Mouse (Mus musculus): Measurements from ENCODE around the gene Gm20479.

Gm20479 gene

DNA sequence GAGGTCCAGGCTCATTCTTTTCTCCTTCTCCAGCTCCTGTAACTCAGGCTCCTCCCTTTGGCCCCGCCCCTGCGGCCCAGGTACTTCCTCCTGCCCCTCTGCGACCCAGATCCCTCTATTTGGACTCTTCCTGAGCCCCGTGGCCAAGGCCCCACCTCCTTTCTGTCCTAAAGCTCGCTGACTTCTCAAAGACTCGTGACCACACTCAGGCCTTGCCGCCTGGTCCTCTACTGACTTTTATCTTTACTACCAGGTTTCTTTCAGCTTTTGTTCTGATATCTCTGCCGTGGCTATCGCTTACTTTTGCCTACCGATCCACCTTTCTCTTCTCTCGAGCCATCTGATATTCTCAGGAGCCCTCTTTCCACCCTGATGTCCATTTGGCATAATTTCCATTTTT is 10.8 kb upstream of the Gm20479 start:
- DNase-seq (ENCODE audit: low spot score), result no peak

DNA sequence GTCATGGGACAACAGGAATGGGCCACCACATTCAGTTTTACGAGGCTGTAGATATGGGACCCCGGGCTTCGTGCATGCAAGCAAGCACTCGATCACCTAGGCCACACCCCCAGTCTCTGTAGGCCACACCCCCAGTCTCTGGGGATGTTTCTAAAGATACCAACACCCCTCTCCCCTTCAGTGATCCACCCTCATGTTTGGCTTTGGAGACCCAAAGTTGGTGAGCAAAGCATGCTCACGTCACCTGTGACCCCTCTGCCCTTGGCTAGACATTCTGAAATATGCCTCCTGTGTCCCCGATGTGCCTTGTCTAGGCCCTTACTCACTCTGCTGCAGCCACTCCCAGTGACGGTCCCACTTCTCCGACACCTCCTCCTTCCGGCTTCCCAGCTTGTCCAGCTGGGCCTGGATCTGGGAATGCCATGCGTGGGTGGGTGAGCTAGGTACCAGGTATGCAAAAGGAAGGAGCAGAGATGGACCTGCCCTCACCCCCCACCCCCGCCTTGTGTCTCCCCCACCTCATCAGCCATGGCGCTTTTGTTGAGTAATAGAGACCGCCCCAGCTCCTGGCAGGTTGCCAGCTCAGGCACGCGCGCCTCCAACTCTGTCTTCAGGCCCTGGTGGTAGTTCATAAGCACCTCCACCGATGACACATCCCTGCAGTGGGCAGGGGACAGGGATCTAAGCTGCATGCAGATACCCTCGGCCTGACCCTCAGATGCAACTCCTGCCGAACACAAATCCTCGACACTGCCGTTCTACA is 9.0 kb upstream of the Gm20479 start:
- DNase-seq (ENCODE audit: low spot score), result no peak

DNA sequence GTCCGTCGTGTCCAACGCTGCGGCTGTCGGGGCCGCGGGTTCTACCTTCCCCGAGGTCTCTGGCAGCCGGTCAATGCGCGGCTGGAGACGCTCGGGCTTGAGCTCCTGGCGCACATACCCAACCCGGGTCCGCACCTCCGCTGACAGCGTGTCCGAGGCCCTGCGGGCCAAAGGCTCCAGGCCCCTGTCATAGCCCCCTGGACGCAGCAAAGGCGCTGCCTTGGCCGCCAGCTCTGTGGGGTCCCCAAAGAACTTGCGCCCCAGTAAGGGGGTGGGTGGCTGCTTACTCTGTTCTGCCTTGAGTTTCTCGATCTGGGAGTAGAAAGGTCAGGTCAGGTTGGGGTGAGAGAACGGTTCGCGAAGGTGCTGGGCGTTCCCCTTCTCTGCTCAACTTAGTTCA is 7.2 kb upstream of the Gm20479 start:
- no peak for DNase-seq (ENCODE audit: low spot score)

DNA sequence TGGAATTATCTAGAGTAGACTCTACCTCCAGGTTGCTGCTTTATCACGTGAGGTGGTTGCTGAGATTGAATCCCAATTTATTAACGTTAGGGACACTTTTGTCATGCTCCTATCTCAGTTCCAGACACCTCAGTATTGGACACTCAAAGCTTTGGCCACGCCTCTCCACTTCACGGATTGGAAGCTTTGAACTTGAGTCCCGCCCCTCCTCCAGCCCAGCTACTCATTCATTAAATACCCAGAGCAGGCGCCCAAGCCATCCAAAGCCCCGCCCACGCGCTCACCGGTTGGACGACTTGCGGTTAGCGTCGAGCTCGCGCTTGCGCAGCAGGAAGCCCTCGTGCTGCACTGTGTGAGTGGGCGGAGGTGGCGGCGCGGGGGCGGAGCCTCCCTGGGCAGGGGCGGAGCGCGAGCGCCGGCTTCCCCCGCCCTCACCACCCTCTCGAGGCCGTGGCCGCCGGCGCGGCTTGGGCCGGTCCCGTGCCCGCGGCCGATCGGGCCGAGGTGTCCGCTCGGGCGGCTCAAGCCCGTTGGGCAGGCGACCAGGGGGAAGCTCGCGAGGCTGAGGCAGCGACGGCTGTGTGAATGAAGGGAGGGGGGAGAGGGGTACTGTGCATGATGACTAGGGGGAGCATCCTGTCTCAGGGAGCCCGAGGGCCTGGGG is 4.2 kb upstream of the Gm20479 start:
- DNase-seq (ENCODE audit: low spot score), result peak; percentile 100

DNA sequence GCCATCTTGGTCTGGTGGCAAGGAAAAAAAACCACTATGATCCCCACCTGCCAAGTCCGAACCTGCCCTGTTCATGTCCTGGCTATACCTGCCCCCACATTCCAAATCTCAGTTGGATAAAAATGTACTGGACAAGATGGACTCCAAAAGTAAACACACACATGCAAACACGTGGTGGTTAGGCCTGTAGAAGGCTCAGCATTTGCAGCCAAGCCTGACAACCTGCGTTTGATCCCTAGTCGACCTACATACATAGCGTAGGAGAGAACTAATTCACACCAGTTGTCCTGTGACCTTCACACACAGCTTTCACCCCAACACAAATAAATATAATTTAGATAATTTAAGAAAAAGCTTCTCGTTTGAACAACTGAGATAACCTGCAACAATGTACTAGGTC is 3.5 kb upstream of the Gm20479 start:
- DNase-seq (ENCODE audit: low spot score), result no peak

DNA sequence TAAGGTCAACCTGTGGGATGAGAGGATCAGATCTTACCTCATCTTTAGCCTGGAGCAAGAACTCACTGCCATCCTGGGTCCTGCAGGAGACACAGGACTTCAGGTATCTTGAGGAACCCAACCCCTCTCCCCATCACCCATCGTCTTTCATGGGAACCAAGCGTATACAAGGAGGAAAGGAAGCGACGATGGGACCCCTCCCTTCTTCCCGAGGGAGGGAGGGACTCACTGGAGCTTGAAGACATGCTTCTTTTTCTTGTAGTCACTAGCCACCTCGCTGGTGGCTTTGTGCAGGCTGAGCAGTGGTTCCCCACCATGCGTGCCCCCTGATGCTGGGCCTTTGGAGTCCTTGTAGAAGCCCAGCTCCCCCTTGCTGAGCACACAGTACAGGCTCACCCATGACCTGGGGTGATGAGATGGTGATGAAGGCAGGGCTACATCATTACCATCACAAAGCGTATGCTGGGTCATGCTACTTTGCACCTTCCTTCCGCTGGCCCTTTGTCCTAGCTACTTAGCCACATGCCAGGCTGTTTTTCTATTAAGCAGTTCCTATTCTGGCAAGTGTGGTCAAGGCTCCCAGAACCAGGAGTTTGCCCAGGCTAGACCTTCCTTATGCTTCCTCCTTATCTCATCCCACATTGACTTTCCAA is 2.6 kb upstream of the Gm20479 start:
- DNase-seq (ENCODE audit: low spot score), result no peak

DNA sequence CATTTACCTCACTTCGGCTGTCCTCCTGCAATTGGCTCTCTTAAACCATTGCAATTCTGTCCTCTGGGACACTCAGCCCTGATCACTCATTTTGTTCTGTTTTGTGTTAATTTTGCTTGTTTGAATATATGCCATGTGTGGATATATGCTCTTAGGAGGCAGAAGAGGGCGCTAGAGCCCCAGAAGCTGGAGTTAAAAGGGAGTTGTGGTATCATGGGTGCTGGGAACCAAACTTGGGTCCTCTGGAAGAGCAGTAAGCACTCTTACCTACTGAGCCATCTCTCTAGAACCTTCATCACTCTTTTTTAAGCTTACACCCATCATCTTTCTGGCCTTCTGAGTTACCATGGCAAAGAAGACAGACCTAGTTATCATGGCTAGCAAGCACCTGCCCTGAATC is 1.9 kb upstream of the Gm20479 start:
- DNase-seq (ENCODE audit: low spot score), result no peak

DNA sequence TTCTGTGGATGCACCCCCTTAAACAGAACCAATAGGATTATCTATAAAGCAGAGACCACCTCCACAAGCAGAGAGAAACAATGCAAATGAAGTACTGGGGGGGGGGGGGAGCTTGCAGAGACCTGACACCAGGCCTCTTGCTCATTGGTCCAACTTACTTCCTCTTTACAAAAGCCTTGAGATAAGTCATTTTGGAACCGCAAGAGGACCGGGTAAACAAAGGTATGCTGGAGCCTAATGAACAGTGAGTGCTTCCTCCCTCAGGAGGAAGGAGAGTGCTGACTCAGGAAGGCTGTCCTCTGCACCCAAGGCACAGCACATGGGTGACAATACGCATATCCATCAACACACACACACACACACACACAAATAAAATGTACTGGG is 368 bp upstream of the Gm20479 start:
- DNase-seq (ENCODE audit: low spot score), result peak; percentile 34

DNA sequence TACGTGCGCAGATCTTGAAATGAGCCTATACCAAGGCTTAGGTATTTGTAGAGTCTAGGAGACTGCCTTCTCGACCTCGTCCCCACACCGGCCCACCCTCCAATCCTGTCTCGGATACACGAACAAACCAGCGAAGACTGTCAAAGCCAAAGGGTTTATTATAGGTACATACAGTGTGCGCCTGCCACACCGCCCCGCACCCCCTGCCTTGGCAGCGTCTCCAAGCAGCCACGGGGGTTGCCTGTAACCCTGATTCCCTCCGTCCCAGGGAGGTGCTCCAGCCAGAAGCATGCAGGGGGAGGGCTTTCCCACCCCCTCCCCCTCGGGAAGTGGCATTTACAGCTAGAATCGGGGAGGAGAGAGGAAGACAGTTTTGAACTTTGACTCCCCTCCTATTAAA is 971 bp downstream of the Gm20479 start:
- DNase-seq (ENCODE audit: low spot score), result no peak

DNA sequence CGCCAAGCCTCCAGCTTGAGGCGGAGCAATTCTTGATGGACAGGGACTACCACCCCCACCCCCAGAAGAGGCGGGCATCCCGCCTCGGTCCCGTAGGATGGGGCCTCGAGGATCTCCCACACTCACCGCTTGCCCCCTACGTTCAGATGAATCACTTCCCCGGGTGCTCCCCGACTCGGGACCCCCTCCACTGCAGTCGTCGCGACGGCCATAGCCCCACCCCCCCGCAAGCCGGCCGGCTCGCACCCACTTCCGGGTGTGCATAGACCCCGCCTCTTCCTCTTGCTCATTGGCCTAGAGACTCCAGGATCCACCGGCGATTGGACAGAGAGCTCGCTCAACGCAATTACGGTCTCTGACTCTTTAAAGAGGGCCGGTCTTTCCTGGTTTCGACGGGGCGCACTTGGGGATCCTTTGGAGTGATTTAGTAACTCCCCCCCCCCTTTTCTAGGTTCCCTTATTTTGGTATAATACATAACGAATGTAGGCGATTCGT is 1.4 kb downstream of the Gm20479 start, which contains the start of gene Shkbp1:
TSS of gene Shkbp1 (minus strand) at position 275 of the 496 bp plus-strand sequence.
- DNase-seq (ENCODE audit: low spot score), result peak; percentile 94

DNA sequence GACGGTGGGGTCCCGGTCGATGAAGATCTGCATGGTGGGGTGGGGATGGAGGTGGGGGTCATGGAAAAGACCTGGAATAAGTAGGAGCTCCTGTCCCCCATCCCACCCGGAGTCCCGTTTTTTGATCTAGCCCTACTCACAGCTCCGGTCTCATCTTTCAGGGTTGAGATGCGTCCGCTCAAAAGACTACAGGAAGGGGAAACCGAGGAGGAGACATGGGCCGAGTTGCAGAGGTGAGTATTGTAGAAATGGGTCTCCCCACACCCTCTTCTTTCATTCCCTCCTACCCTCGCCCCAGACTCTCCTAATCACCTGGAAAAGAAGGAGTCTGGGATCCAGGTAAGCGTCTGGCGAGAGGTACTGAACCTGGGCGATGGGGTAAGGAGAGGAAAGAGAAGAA is 2.0 kb downstream of the Gm20479 start:
- DNase-seq (ENCODE audit: low spot score), result no peak

DNA sequence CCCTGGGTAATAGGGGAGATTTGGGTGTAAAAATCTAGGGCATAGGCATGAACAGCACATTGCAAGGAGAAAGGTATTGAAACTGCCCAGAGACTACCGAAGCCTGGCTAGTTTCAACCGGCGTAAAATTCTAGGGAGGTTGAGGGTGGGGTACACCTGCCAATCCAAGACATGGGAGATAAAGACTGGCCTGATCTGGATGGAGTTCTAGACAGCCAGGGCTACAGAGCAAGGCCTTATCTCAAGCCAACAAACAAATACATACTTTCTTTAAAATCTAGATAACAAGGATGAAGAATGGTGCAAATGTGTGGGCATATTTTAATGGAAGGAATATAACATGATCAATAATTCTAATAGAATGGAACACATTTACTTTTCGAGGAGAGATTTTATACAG is 2.4 kb downstream of the Gm20479 start:
- DNase-seq (ENCODE audit: low spot score), result no peak

DNA sequence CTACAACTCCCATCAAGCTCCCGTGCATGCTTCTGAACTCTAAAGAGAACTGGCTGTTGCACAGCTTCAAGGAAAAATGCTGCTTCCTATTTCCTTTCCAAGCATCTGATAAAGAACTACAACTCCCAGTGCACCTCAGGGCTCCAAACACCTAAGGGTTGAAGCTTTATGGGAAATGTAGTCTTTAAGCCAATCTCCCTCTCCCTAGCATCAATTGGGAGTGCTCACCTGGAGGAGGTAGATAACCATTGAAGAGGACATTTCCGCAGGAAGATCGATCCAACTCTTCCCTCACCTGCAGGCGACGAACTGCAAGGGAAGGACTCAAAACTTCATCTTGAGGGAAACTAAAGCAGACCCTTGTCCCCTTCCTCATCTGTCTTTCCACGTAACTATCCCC is 3.1 kb downstream of the Gm20479 start:
- no peak for DNase-seq (ENCODE audit: low spot score)

DNA sequence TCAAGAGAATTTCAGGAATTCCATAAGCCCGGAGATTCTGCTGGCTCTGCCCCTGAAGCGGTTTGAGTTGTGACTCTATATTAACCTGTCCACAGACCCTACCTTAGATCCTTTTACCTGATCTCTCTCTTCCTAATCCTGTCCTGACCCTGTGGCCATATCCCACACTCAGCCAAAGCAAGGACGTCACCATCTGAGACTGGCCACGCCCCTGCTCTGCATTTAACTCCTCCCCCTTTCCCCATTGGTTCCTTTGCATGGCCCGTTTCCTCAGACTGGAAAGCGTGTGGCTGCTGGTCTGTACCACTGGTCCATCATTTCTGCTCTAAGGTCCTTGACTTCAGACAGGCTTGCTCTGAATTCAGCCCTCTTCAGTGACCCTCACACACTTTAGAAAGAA is 11.8 kb downstream of the Gm20479 start:
- DNase-seq (ENCODE audit: low spot score), result no peak

DNA sequence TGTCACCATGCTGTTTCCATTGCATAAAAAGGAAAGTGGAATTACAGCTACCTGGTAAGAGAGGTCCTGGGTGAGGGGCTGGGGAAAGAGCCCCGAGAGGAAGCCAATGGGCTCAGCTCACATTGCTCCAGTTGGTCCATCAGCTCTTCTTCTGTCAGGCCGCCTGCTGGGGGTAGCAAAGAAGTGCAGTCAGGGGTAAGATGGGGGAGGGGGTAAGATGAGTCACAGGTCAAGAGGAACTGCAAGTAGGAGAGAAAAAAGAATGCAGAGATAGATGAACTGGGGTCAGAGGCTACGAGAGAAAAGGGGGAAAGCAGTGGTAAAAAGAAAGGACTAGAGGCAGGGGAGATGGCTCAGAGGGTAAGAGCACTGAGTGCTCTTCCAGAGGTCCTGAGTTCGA is 14.6 kb downstream of the Gm20479 start:
- DNase-seq (ENCODE audit: low spot score), result no peak

DNA sequence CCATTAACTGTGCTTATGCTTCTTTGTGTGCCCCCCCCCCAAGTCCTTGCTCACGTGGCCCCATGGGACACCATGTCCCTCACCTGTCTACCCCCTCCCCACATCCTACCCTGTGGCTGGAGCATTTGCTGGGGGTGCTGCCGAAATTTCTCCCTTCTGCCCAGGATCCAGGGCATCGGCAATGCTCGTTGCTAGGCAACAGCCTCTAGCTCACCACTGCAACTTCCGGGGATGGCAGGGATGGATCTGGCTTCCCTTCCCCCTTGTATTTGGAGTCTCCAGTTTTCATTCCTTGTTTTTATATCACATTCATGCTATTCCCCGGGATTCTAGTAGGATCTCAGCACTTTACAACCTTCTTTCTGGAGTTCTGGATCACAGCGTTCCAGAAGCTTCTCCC is 17.7 kb downstream of the Gm20479 start:
- no peak for DNase-seq (ENCODE audit: low spot score)

DNA sequence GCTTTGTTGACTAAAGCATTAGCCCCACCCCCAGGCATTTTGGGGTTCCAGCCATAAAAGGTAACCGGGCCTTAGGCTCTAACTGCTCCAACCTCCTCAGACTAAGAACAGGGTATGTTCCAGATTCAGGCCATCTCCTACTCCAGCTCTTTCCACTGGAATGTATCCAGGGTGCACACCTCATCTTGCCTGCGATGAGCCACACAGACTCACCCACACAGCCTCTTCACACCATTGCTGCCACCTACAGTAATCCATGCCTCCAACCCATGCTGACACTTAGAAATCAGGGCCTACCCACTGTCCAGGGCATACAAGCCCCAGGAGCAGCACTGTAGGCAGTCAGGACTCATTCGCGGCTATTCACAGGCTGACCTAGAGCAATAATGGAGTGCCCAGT is 18.1 kb downstream of the Gm20479 start:
- DNase-seq (ENCODE audit: low spot score), result no peak

DNA sequence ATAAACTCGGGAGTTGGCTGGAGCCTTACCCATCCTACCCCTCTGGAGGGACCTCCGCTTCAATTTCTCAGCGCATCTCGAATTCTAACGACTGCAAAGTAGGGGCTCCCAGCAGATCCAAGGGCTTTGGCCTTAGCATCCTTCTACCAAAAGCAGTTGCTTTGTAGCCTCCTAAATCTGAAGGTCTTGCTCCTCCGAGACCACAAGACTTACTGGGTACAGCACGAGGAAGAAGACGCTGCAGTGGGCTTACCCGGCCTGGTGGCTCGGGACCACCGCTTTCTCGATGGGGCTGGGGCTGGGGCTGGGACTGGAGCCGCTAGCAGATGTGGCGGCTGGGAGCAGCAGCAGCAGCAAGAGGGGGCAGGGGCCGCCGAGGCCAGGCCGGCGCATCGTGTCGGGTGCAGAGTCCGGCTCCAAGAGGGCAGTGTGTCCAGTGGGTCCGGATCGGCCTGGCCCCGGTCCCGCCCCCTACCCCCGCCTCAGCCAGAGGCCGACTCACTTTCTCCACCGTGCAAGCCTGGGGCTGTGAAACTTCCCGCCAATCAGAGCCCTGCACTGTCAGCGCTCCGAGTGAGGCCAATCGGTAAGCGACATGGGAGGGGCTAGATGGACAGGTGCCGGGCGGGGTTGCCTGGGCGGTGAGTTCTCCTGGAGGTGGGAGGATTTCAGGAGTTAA is 19.9 kb downstream of the Gm20479 start, which contains the start of gene Ltbp4:
TSS of gene Ltbp4 (minus strand) at position 518 of the 679 bp plus-strand sequence.
- no peak for DNase-seq (ENCODE audit: low spot score)

DNA sequence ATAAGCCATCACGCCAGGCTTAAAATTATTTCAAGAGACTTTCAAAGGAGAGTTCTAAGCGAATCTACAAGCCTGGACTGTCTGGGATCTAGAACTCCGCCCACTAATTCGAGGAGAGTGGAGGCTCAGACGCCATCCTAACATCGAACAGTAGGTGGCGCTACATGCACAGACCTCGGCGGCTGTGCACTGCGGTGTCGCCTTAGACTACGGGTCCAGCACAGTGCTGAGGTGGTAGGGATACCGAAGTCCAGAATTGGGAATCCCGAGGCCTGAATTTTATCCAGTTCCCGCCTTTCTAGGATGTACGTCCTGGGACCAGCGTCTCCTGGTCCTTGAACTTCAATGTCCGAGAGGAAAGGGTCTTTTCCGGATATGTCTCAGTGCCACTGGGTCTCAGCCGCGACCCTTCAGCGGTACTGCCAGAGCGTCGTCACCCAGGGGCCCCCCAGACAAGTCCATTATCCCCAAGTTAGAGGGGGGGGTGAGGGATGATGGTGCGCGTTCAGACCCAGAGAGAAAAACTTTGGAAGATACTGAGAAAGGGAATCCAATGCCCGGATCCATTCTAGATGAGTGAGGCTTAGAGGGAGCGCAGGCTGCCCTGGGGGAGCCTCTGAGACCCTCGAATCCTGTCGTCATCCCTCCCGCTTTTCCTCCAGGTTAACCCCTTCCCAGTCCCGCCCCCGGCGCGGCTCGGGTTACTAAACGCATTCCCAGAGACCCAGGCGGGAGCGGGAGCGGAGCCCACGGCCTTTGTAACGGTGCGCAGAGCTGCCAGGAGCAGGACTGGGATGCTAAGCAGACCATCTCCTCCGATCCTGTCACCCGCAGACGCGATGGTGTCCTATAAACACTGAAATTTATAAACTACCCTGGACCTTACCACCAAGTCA is 21.0 kb downstream of the Gm20479 start:
- DNase-seq (ENCODE audit: low spot score), result peak; percentile 92

DNA sequence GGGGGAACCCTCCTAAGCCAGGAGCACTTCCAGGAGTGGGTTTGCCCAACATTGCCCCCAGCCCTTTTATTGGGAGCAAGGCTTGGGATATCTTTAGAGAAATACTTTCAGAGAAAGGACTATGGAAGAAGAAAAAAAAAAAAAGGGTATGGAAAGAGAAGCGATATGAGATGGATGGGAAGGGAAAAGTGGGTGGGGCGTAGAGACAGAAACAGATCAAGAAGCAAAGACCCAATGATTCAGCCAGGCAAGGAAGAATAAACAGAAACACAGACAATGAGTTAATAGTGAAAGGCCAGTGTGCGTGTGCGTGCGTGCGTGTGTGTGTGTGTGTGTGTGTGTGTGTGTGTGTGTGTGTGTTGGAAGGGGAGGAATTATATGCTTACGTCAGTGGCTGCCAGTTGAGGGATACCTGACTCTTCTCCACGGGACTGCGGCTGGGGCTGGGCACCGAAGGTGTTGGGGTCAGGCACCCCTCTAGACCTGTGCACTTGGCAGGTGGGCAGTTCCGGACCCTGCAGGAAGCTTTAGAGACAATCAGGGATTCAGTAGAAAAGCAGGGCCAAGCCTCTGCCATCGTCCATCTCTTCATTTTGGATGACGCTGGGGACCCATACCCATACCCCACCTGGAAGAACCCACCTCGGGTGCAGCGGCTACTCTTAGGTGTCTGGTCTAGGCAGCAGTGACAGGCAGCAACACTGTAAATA is 22.1 kb downstream of the Gm20479 start:
- DNase-seq (ENCODE audit: low spot score), result no peak

DNA sequence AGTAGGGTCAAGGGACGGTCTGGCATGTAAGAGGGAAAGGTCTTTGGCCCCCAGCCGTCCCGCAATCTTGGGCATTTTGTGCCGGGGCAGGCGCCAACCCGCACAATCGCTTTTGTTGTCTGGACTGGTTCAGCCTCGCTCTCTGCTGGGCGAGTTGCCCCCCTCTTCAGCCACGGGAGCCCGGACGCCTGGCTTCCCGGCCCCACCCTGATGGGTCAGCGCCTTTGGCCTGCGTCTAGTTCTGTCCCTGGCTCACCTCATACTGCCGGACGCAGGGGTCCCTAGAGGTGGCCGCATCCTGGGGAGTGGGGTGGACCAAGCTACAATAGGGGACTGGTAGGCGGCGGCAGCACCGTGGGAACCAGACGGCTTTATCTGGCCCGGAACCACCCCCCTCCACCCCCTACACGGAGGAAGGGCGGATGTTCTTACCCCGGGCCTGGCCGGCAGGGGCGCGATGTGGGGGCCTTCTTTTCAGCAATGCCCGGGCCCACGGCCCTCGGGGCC is 22.8 kb downstream of the Gm20479 start:
- no peak for DNase-seq (ENCODE audit: low spot score)
